Mouse (Mus musculus): ENCODE measurements around the gene Htr5b. TPM values are rescaled to one million over a fixed set of nuclear protein-coding genes. Genes with fewer than 3 reads are reported as not detected.
A peak's percentile ranks its signal among the peaks of the same experiment; 100 is the strongest.

The Htr5b gene
- total RNA-seq, 2 experiments from 2014 or later, result 1.7 to 2.7 TPM

DNA sequence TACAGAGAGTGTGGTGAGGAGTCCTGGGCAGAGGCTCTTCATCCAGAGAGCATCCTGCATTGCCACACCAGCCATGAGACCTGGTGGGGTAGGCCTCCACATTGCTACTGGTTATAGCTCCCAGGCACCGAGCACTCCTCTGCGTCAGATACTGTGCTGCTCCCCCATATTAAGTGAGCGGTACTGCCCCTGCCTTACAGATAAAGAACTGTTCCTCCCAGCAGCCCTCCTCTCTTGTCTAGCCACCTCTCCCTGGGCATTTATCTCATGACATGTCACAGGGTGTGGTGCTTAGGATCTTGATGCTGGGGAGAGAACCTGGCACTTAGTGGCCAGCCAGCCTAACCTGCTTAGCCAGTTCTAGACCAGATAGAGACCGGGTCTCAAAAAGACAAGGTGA is 31.2 kb downstream of the Htr5b start:
- intact Hi-C loops (cut with DNase I), result loop anchor here (5.0 kb wide), 1 partner anchor 60 kb away; no protein-coding TSS in a partner anchor
- DNase-seq, result no peak

DNA sequence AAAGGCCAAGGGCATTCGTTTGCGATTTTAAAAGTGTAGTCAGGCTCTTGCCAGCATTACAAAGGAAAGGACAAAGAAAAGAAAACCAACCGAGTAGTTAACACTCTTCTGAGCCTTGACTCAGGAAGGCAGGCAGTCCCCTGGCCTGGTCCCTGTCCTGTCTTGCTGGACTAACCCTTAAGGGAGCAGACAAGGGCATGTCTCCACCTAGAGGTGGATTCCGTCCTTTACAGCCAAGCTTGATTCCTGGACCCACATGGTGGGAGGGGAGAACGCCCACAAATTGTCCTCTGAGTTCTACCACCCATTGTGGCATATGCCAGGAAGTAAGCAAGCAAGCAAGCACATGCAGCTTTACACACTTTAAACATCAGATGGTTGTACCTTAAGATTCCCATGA is 38.0 kb downstream of the Htr5b start:
- peak; percentile 22 for DNase-seq
- intact Hi-C loops (cut with DNase I), result no loop called here

DNA sequence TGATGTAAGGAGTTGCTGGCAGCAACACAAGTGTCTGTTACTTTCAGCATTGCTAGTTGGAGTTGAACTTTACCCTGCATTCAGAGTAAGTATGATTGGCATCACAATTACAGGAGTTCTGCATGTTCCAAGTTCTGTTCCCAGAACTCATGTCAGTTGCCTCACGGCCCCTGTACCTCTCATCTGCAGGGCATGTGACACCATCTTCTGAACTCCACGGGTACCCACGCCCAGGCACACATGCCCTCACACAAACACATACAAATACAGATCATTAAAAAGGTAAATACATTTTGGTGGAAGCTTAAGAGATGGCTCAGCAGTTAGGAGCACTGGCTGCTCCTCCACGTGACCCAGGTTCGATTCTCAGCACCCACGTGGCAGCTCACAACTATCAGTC is 41.5 kb downstream of the Htr5b start:
- DNase-seq, result no peak
- intact Hi-C loops (cut with DNase I), result no loop called here

DNA sequence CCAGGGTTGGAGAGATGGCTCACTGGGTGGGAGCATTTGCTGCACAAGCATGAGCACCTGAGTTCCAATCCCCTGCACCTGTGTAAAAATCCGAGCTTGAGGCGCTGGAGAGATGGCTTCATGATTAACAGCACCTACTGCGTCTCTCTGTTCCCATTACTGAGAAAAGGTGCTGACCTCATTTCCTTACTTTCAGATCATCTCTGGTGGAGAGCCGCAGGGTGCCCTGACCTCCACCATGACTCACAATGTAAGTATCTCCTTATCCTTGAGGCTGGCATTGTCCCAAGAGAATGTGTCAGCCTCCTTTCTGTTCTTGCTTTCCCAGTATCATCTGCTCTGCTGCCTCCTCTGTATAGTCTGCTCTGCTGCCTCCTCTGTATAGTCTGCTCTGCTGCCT is 45.2 kb downstream of the Htr5b start:
- no peak for DNase-seq
- intact Hi-C loops (cut with DNase I), result no loop called here

DNA sequence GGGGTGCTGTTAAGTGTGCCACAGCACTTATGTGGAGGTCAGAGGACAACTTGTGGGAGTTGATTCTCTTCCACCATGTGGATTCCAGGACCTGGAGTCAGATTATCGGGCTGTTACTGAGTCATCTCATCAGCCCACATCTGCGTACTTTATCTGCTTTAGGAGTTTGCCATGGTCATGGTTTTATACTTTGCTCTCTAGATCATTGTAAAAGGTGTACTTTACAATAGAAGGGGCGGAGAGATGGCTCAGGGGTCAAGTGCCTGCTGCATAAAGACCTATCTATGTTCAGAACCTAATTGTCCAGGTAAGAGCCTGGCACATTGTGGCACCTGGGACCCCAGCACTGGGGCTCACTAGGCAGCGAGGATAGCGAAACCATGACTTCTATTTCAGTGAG is 48.9 kb downstream of the Htr5b start:
- no peak for DNase-seq
- intact Hi-C loops (cut with DNase I), result no loop called here

DNA sequence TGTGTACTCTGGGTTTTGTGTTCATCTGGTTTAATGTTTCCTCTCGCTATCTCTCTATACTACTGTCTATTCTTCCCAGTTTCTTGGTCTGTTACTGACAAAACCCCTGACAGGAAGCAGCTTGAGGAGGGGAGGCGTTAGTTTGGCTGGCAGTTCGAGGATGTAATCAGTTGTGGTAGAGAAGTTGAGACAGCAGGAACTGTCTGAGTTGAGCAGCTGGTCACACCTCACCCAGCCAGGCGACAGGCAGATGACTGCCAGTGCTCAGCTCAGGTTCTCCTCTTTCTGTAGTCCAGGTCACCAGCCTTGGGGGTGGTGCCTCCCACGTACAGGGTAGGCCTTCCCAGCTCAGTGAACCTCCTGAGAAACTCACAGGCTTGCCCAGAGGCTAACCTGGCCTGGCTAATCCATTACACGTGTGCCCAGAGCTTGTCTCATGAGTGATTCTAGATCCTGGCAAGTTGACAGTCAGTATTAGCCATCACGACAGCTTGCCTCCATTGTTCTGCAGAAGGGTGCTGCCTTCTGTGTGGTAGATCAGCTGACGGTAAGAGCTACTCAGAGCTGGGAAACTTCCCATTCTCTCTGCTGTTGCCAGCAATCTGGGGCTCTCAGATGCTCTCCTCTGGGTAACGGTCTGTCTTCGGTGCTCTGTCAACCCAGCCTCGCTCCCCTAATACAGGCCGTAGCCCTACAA is 49.8 kb downstream of the Htr5b start:
- DNase-seq, result peak; percentile 14
- intact Hi-C loops (cut with DNase I), result no loop called here

DNA sequence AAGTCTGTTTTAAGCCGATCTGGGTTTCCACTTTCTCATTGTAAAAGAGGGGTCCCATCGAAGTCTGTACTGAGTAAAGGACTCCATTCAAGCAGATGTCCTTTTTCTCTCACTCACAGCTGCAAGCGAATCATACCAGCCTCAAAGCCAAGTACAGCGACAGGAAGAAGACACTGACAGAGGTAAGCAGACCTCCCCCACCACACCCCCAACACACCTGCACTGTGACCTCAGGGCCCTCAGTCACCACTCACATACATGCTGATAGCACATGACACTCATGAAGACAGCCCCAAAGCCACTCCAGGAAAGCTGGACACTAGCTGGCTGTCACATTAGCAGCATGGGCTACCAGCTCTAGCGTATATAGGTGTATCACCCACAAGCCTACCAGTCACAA is 50.5 kb downstream of the Htr5b start:
- no peak for DNase-seq
- intact Hi-C loops (cut with DNase I), result no loop called here

DNA sequence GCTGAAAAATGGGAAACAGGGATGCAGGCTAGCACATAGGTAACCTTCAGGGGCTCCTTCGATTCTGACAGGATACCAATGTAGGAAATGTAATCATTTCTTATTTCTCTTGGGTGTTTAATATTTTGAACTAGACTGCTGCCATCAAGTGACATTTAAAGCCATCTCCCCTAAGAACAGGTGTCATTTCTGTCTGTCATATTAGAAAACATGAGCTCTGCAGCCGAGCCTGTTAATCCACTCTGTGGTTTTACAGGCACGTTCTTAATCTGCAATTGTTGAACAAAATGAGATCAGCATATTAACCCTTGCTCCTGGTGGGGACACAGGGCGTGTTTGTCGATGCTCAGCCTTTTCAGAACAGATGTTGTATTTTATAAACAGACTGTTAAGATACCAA is 56.8 kb downstream of the Htr5b start:
- intact Hi-C loops (cut with DNase I), result no loop called here
- DNase-seq, result no peak

DNA sequence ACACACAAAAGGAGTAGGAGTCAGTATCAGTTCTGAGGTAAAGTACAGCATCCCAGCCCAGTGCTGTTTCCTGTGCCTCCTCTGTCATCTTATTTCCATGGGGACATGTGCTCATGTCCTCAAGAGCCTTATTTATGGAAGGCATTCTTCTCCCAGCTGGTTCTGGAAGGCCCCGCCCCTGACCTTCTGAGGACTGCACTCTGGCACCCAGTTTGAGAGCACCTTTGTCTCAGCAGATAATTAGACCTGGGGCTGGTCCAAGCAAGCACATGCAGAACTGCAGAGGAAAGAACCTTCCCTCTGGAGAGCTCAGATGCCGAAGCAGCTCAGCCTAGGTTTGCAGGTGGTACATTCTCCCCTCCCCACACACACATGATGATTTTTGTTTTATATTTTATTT is 60.0 kb downstream of the Htr5b start:
- intact Hi-C loops (cut with DNase I), result no loop called here
- DNase-seq, result no peak

DNA sequence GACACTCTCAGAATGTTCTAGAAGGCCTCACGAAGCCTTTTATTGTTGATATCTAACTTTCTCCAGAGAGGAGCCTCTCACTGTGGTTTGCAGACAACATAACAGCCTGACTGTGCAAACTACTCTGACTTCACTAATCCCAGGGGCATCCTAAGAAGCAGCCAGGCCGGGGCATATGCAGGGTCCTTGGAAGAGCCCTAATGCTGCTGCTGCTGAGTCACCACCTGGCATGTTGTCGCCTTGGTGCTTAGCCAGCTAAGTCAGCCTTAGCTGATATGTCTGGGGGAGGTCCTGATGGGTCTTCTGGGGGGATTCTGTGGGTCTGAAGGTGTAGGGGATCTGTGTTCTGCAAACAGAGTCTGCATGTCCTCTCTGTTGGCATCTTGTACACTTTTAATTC is 62.0 kb downstream of the Htr5b start:
- DNase-seq, result peak; percentile 17
- intact Hi-C loops (cut with DNase I), result no loop called here

DNA sequence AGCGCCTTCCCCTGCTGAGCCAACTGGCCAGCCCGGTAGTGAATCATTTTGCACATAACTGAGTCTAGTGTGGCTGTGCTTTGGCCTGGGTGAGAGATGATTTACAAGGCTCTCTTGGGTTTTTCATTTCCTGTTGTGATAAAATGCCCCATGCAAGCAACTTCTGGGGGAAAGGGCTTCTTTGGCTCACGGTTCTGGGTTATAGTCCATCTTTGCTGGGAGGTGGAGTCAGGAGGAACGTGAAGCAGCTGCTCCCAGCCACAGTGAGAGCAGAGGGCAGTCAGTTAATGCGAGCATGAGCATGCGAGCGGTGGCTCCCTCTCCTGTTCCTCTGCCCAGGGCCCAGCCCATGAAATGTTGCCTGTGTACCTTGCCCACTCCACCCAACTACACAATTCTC is 64.5 kb downstream of the Htr5b start:
- no peak for DNase-seq
- intact Hi-C loops (cut with DNase I), result no loop called here

DNA sequence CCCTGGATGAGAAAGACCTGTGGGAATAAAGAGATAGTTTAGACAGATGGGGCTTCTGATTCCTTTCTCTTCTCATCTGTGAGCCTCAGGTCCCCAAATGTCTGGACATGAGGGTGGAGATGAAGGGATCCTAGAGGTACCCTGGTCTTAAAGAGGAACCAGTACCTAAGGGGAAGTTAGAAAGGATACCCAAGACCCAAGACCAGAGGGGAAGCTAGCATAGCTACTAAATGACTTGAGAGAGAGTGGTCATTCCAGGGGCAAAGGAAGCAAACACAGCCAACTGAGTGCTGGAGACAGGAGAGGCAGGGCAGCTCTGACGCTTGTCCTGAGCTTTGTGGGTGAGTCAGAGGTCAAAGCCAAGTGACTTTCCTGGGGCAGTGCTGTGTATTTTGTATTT is 65.6 kb downstream of the Htr5b start:
- intact Hi-C loops (cut with DNase I), result no loop called here
- no peak for DNase-seq

DNA sequence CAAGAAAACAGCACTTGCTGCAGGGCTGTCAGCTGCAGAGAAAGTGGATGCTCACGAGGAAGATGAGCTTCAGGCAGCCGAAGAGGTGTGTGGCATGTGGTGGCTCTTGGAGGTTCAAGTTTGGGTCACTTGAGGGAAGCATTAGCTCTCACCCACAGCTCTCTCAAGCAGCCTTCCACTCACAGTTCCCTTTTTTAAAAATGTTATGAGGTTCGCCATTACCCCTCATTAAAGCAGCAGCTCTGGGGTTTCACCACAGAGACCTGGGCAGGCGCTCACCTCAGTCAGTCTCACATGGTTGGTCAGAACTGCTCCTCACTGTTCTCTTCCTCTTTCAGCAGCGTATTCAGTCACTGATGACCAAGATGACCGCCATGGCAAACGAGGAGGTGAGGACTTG is 66.4 kb downstream of the Htr5b start:
- no peak for DNase-seq
- intact Hi-C loops (cut with DNase I), result no loop called here

DNA sequence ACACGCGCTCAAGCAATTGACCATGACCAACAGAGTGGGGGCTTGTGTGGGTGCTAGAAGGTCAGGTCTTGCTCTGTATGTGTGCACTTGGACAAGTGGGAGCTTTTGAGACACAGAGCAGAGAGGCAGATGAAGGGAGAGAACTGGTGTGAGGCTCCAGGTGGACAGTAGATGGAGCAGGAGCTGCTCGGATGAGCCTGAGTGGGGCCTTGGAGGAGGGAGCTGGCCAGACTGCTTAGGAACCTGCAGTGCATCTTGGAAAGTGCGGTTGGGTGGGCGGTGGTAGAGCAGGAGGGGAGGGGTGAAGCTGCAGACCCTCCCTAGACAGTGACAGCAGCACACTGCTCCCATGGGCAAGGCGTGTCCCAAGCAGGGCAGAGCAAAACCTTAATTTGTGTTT is 68.2 kb downstream of the Htr5b start:
- intact Hi-C loops (cut with DNase I), result no loop called here
- DNase-seq, result peak; percentile 48

Other genes starting within 250 kb of the Htr5b start
- 10 to 100 TPM; 23.9 to 29.0 TPM for gene Insig2, start 195.9 kb downstream of the Htr5b start, total RNA-seq (2021)
- 10 to 100 TPM; 28.8 to 30.6 TPM for gene Ccdc93, start 97.4 kb downstream of the Htr5b start, total RNA-seq (2021)
- gene Ddx18, start 39.5 kb upstream of the Htr5b start, total RNA-seq (2021), result 10 to 100 TPM; 27.6 to 29.0 TPM

All from left cerebral cortex, postnatal 4 days (tissue).